Mouse (Mus musculus) small intestine, adult 2 months (tissue): Measurements from ENCODE around the gene Ctnnbl1.

ENCODE experiments used
- CTCF ChIP-seq: fragments of 200-500 bp; IDR thresholded peaks from 2 replicates; pipeline ENCODE4 v1.5.1; 2012; ENCODE audit warnings: low read depth, mild to moderate bottlenecking, control low read depth, inconsistent platforms, low read length, moderate library complexity, mixed read lengths; ENCODE audit not compliant: insufficient replicate concordance, insufficient read length; ENCODE audit errors: extremely low read depth
- POLR2A ChIP-seq: fragments of 200-500 bp; IDR thresholded peaks from 2 replicates; pipeline ENCODE4 v1.6.1; 2012; ENCODE audit warnings: low read depth, mild to moderate bottlenecking, control low read depth, inconsistent platforms, low read length, moderate library complexity

DNA sequence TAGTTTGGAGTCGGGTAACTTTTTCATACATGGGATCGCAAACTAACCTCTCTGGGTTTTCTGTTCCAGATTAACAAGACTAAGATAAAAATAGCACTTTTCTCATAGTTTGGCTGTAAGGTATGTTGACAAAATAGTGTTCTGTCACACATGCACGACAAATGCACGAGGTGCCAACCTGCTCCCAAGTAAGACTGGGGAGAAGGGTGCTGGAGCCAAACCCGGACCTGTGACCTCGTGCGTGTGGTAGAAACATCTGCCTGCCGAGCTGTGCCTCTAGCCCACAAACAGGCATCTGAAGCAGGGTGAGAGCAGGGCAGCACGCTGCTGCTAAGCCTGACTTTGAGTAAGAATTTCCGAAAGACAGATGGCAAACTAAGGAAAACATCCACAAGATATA lies 125.1 kb downstream of the Ctnnbl1 start:
- TF ChIP-seq CTCF (no peak), POLR2A (no peak)
